Mouse (Mus musculus) urinary bladder, adult 18-20 months (tissue): Measurements from ENCODE around the gene Sfn.
A peak's percentile ranks its signal among the peaks of the same experiment; 100 is the strongest.

ENCODE experiments used
- DNase-seq, 2 experiments: peaks; one replicate each; pipeline ENCODE4 v3.0.0; 2022; ENCODE audit warnings: low spot score in 2 of 2, mixed read lengths in 2 of 2

Sfn gene

DNA sequence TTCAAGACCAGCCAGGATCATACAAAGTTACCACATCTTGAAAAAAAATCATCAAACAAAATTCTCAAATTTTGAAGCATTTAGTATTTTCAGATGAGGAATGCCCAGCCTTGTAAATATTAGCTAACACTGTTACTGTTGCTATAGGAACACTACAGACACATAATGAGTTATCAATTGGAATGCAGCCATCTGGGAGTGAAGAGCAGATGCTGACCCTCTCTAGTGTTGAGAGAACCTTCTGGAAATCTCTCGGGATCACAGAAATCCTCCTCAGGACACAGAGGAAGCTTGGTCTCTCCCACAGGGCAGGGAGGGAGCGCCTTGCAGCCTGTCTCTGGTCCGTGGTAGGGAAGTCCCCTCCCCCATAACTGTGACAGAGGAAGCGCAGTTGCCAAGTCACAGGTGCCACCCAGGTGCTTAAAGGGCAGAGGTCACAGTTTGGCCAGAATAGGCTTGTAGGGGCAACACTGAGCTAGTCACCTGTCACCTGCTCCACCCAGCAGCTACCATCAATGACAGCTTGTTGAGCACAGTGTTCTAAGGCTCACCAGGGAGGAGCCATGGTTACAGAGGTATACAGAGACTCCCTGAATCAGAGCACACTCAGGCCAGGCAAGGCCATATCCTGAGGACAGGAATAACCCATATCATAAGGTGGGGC lies 17.6 kb upstream of the Sfn start:
- no peak for DNase-seq

DNA sequence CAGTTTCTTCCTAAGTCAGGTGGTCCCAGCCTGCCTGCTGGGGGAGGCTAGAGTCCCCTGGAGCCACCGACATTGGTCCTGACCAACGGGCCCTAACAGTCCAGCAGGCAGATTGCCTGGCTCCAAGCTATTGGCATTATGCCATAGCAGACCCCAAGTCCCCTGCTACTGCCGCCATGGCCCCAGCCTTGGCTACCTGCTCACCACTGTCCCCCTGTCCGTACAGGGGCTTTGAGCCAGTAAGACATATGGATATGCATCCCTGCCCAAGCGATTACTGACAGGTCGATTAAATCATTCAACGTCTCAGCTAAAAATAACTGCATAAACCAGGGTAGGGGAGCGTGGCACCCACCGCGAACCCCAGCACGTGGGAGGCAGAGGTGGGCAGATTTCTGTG lies 16.0 kb upstream of the Sfn start:
- DNase-seq: no peak

DNA sequence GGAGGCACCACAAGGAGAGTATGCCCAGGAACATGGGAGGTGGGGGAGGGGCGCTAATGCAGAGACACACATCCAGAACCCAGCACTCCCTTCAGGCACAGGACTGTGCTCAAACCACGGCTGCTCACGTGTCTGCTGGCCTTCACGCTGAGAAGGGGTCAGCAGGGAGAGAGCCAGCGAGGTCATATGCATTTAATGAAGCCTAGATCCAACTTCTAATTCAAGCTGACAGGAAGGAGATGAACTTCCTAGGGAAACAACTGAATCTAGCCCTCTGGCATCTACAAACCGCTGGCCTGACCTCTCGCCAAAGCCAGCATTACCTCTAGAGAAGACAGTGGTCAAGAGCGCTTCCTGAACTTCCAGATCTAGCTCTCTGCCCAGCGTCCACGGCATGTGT lies 13.4 kb upstream of the Sfn start:
- DNase-seq: no peak

DNA sequence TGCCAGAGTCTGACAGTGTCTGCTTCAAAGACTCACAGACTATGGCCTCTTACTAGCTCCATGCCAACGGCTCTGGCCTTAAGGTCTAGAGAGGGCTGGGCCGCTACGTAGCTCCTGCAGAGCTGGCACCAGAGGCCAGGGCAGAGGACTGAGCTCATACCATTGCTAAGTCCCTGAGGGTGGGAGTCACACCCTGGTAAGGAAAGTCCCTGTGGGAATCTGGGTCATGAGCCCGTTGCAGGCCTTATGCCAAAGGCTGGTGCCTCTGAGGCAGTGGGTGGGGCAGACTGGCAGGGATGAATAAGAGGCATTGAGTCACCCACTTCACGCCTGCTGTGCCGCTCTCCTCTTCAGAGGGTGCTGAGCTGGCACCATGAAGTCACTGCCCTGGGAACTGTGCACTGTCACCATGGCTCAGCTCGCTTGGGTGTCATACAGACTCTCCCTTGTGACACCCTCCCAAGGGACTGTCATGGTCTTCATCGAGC lies 12.3 kb upstream of the Sfn start:
- DNase-seq: no peak

DNA sequence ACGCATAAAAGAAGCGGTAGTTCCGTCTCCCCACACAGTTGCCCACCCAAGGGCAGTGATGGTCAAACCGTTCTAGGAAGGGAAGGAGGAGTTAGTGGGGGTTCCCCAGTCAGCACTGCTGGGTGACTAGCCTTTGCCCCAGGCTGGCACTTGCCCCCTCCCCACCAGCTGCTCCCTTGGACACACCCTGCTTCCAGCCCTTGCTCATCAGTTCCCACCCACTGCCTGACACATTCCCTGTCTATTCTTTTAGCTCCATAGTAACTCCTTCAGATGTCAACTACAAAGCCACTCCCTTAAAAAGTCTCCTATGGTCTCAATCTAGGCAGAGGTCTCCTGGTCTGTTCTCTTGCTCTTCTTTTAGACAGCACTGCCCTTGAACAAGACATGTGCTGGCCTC lies 11.9 kb upstream of the Sfn start:
- no peak for DNase-seq

DNA sequence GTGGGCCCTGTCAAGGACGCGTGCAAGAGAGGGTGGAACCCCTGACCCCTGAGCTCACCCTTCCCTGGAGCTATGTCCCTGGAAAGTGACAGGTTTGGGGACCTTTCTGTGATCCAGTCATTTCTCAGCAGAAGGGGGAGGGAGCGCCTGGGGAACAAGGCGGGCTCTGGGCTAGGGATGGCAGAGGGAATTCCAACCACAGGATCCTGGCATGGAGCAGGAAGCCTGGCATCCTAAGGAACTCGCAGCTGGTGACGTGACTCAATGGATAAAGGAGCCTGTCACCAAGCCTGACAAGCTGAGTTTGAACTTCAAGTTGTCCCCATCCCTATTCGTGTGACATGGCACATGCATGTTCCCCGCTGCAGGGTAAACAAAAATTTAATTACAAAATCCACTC lies 11.1 kb upstream of the Sfn start:
- no peak for DNase-seq

DNA sequence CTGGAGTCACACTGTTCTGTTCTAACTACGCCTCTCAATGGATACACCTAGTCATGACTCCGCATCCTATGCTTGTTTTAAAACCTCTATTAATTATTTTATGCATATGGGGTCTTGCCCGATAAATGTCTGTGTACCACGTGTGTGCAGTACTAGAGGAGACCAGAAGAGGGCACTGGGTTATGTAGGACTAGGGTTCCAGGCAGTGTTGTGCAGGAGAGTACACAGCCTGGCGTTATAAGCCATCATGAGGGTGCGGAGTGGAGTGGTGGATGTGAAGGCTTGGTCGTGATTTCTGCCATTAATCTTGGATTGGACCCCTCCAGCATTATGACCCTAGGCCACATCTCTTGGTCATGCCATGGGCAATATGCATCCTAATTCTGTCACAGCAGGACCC lies 10.4 kb upstream of the Sfn start:
- no peak for DNase-seq

DNA sequence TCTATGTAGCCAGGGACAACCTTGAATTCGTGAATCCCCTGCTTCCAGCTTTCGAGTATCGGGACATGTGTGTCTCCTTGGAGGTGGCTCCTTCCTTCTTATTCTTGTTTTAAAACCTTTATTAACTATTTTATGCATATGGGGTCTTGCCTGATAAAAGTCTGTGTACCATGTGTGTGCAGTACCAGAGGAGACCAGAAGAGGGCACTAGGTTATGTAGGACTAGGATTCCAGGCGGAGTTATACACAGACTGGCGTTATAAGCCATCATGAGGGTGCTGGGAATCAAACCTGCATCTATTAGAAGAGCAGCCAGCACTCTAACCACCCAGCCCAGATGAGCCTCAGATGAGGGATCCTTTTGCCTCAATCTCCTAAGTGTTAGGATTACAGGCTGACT lies 9.8 kb upstream of the Sfn start:
- DNase-seq: no peak

DNA sequence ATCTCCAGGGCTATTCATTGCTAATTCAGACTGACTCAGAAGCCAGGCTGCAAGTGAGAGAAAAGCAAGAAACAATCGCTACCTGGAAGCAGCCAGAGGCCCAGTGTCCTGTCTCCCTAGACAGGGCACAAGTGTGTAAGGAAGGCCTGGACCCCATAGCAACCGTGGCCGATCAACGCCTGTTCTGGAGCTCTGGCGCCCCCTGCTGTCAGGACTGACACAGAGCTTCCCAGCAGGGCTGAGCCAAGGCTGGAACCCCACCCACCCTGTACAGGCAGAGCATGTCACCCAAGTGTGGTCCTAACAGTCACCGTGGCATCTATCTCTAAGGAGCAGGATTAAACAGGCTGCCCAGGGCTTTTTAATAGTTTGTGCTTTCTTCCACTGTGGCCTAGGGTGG lies 7.8 kb upstream of the Sfn start:
- DNase-seq: peak; percentile 73 to 84

DNA sequence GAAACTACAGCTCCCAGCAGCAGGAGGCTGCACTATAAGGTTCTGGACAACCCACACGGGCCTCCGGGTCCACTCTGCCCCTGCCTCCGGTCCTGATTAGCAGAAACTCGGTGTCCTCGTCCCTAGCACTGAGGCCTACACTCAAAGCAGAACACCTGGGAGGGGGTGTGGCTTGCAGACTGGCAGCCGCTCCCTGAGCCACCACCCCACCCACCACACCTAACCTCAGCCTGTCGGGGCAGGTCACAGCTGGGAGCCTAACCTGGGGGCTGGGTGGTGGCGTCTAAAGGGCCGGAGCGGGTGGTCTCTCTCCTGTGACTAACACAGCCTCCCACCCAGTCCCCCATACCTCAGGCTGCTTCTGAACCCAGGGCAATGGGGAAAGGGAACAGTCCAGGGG lies 5.3 kb upstream of the Sfn start:
- DNase-seq: peak; percentile 58 to 63

DNA sequence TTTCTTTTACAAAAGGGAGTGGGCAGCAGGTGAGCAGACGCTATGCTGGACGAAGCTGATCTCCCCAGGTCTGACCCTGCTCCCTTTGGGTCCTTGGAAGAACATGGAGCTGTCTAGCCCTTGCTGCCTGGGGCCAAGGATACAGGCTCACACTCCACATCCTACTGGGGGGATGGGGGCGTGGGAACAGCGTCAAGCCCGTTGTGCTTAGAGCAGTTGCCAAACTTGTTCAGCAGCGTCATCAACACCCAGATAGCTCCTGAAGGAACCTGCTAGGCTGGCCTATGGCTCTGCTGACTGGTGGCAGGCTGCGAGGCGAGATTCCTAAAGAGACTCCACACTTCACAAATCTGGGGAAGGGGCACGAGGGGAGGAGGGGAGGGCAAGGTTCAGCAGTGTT lies 3.4 kb upstream of the Sfn start:
- DNase-seq: peak; percentile 54 to 73

DNA sequence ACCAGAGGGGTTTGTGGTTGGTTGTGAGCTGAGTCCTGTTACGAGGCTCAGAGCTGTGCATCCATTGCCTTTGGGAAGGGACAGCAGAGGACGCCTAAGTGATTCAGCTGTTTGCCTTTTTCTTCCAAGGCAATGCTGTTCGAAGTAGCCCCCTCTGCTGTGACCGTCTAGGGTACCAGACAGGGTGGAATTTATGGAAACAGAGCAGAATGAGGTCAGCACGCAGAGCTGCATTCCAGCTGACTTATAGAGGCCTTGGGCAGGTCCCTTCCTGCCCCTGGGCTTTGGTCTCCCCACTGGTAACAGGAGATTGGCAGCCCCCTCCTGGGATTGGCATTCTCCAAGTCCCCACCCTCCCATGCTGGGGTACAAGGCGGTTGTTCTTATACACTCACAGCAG lies 2.9 kb upstream of the Sfn start:
- DNase-seq: peak in 1 of 2 experiments; percentile 39

DNA sequence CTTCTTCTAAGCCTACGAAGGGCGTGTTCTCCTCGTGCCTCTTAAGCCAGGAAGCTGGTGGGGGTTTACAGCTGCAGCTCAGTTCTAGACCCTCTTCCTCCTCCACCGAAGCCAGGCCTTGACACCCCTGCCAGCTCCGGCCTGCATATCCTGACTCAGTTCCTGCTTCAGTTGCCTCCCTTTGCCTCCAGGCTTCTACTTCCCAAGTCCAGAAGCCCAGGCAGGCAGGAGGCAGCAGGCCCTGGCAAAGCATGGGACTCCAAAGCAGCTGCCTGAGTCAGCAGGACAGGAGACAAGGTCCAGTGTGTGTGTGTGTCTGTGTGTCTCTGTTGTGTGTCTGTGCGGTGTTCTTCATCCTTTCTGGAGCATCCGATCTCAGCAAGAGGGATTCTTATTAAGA lies 2.2 kb upstream of the Sfn start:
- DNase-seq: no peak

DNA sequence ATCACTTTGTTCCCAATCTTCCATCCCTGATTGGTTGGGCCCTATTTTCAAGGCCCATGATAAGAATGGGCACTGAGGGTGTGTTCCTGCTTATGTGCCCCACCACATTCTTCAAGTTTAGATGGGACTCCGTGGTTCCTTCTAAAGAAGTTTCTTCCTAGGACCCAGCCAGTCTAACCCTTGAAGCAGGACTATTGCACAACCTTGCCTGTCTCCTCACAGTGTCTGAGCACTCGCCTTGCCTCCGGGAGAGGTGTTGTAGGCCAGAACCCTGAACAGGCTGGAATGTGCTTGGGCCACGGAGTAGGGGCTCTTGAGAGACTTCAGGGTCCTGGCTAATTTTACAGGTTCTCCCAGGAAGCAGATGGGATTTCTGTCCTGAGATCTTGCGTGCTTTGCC lies 1.1 kb upstream of the Sfn start:
- DNase-seq: no peak

DNA sequence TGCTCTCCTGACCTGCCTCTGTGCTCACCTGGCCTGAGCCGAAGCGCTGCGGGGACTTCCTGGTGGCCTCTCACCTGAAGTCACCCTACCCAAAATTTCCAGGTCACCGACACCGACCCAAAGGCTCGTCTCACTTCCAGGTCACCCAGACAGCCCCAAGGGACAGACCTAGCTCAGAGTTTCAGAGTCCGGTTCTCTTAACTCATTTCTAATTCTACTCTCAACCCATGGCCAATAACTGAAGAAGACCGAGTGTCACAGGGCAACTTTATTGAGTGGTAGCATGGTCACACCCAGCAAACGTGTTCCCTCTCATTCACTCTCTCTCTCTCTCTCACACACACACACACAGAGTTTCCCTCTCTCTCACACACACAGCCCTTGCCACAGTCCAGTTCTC lies 1.7 kb downstream of the Sfn start:
- DNase-seq: peak in 1 of 2 experiments; percentile 40

DNA sequence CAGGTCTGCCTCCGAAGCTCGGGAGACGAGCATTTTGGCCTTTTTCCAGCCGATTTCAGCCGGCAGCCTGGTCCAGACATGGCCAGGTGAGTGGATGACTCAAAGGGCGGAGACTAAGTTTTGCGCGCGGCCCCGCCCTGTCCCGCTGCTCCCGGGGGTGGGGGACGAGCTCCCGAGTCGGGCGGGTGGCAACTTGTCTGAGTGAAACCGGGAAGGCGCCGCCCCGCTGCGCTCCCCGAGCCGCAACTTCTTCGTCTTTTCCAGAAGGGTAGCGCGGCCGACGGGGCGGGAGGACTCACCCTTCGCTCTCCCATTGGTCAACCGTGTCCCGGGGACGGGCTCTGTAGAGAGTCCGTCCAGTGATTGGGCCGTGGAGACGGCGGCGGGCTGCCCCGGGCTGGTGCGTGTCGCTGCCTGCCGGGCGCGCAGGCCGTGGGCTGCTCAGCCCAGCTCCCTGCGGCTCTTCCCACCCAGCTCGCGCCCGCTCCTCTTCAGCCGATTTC lies 2.3 kb downstream of the Sfn start:
- peak; percentile 89 to 96 for DNase-seq

DNA sequence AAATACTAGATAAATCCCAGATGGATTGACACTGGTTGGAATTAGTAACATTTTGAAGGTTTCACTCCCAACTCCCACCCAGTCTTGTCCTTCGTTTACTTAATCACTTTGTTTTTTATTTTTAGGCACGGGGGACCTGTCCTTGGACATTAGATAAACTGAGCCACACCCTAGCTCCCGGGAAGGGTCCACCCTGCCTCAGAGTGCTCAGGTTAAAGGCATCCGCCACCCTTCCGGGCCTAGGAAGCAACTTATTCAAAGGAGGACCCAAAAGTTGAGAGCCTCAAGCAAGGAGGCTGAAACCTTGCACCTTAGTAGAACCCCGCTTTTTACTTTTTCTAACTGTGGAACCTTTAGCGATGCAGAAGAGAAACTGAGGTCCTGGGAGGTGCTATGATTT lies 2.9 kb downstream of the Sfn start:
- DNase-seq: no peak

DNA sequence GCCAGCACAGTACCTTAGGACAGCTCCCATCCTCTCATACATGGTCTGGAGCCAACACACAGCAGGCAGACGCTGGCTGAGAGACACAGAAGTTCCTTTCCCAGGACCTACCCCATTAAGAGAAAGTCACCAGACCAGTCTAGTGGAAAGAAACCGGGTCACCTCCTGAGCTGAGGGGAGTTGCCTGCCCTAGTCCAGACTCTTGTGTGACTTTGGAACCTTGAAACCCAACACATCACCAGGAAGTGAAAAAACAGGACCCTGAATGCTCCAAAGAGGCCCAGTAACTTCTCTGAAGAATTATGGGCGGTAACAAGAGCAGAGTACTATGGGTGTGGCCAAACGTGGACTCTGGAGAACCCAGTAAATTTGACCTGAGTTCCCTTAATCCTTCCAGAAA lies 3.4 kb downstream of the Sfn start:
- no peak for DNase-seq

DNA sequence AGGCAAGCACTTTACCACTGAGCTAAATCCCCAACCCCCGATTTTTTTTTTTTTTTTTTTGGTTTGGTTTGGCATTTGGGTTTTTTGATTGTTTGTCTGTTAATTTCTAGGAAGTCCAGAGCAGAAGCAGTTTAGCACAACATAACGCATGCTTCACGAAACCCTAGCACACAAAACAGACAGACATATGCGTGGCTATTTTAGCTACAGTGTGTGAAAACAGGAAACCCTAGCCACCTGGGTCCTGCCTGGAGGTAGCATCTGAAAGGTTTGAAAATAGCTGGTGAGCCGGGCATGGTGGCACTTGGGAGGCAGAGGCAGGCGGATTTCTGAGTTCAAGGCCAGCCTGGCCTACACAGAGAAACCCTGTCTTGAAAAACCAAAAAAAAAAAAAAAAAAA lies 5.9 kb downstream of the Sfn start:
- DNase-seq: no peak

DNA sequence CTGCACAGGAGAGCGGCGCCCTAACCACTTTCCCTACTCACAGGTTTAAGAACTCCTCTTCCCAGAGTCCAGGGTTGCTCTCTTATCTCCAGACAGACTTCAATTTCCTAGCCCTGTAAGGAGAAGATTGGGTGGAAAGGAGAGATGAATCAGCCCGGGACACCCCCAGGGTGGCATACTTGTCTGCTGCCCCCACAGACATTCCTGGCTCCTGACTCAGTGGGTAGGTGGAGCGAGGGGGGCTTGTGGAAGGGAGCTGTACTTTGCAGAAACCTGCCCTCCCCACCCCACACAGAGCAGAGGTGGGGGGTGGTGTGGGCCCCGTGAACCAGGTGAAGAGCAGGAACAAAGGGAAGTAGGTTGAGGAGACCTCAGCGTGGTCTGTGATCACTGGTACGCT lies 6.4 kb downstream of the Sfn start:
- peak in 1 of 2 experiments; percentile 31 for DNase-seq

DNA sequence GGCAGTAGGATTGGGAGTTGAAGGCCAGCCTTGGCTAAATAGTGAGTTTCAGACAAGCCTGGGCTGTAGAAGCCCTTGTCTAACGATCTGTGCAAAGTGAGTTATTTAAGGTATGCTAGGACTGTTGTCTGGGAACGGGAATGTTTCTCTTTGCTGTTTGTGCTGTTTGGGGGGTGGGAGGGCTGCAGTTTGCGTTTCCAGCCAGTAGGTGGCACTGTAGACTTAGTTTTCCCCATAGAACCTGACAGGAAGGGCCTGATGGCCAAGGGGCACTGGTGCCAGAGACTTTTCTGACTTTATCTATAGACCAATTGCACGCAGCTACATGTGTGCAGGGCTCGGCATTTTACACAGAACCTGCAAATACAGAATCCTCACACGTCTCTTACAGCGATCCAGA lies 9.4 kb downstream of the Sfn start:
- DNase-seq: no peak

DNA sequence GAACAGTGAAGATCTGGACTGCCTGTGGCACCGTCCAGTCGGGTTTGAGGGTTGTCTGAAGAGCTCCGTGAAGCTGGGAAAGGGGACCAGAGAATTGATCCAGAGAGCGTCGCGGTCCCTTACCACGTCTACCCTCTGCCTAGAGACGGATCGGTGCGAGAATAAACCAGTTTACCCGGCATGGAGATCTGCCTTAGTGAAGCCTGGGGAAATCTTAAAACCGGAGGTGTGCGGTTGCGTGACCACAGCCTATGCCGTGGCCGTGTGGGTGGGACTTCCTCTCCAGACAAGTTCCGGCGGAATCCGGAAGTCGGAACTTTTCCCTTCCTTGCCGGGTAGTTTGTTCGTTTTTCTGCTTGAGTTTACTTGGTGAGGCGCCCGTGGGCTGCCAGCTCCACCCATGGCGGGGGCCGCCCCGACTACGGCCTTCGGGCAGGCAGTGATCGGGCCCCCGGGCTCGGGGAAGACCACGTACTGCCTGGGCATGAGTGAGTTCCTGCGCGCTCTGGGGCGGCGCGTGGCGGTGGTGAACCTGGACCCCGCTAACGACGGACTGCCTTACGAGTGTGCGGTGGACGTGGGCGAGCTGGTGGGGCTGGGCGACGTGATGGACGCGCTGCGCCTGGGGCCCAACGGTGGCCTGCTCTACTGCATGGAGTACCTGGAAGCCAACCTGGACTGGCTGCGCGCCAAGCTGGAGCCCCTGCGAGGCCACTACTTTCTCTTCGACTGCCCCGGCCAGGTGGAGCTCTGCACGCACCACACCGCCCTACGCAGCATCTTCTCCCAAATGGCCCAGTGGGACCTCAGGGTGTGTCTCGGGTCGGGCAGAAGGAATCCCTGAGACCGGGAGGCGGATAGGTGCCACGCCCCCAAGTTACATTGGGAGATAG lies 17.7 kb downstream of the Sfn start, which contains the start of gene Gpn2:
TSS of gene Gpn2 (plus strand) at position 304 of the 893 bp plus-strand sequence.
- peak; percentile 43 to 73 for DNase-seq

DNA sequence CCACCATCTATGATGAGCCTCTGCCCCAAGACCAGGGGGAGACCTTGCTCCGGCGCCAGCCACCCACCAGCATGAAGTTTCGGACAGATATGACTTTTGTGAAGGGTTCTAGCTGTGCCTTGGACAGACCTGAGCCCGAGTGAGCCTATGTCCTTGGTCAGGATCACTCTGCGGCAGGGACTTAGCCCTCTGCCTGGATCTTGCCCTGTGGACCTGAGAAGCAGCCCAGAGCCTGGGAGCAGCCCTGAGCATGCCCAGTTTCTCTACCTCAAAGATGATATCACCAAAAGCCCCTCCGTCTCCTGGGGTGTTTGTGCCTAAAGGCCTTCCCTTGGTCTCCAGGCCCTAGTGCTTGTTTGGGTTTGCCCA lies 18.3 kb downstream of the Sfn start:
- DNase-seq: no peak
